Mouse (Mus musculus): Measurements from ENCODE around the gene Chd5.

DNA sequence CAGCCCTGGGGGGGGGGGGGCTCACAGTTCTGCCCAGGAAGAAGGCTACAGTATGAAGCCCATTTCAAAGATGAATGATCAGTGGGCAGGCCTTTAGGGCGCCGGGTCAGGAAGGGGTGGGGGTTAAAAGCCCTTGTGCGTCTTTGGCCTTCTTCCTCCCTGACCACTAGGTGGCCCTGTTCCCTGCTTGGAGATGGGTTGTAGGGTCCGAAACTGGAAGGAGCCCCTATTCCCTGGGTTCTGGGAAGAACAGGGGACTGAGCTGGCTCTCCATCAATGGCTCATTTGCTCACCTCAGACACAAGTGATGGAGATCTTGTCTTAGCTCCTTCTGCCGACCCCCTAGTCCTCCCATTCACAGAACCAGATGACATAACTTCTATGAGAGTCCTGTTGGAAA, 4.8 kb downstream of the Chd5 start:
- peak; percentile 59 for TF ChIP-seq CTCF (IDR thresholded peaks at IDR 0.05; ENCODE audit: low read depth)
- no peak for TF ChIP-seq EP300 (IDR thresholded peaks at IDR 0.05; ENCODE audit: low read depth)

Data from heart, postnatal 0 days (tissue).